8 mouse cellular contexts compared by ENCODE assay signal in the genomic region with DNA sequence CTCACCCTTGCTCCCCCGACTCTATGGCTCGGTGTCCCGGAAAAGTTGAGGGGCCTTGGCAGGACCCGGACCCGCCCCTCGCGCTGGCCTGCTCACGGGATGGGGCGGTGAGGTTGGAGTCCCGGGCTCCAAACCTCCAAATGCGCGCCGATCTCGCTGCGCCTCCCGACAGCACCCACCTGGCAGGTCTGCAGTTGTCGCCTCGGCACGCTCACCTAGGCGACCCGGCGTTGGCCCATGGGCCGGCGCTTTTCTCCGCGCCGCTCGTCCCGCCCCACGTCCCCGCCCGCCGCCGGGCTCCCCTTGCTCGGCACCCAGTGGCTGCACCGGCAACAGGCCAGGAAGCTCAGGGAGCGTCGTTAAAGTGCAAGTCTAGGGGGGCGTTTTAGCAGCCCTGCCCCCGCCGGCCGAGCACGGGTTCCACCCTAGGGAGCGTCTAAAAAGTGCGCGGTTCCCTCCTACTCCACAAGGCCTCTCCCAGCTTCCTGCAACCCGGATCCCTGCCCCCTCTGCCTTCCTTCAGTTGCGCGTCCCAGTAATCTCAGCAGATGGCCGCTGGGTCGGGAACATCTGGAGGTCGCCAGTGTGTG. TPM values are rescaled to one million over a fixed set of nuclear protein-coding genes. Genes with fewer than 3 reads are reported as not detected.
DNase-seq lines count a peak whose midpoint lies in the region; ATAC-seq and TF ChIP-seq lines count a peak whose summit lies in the region.

A gene (minus strand): TSS at position 266 of the 590 bp plus-strand sequence.

- H3K9me3 ChIP-seq in intestine, embryonic 16.5 days (ENCODE audit: control insufficient read depth, low read length), result peaks cover 3% of the 10 kb centered on the region; the same call in 1 of the 2 replicates
- H3K9me3 ChIP-seq in midbrain, embryonic 10.5 days (replicated peaks), result peaks cover 4% of the 10 kb centered on the region; the same call in 1 of the 2 replicates

- peak; percentile 94 for ATAC-seq in intestine, embryonic 16.5 days

- H3K4me2 ChIP-seq in intestine, embryonic 16.5 days (ENCODE audit: low read depth, low read length), result peak within 1 kb of the TSS; percentile 95

- peak within 1 kb of the TSS; percentile 73 for H3K9ac ChIP-seq in intestine, embryonic 16.5 days (ENCODE audit: low read depth, low read length)

- peak within 1 kb of the TSS; percentile 78 for H3K4me3 ChIP-seq in intestine, embryonic 16.5 days (ENCODE audit: low read length)
- peak within 1 kb of the TSS; percentile 86 for H3K4me3 ChIP-seq in midbrain, embryonic 10.5 days
- H3K4me3 ChIP-seq in small intestine, adult 2 months (ENCODE audit: low read depth, low read length), result peak within 1 kb of the TSS; percentile 89

- TF ChIP-seq POLR2A in small intestine, adult 2 months (IDR thresholded peaks at IDR 0.05; ENCODE audit: low read depth, low read length), result peak; percentile 80; the same call in 1 of the 2 replicates

- H3K27me3 ChIP-seq in intestine, embryonic 16.5 days (replicated peaks; ENCODE audit: control insufficient read depth, insufficient read depth, low read length), result no peaks in the 10 kb centered on the region
- H3K27me3 ChIP-seq in midbrain, embryonic 10.5 days (ENCODE audit: low read depth, poor library complexity, severe bottlenecking), result no peaks in the 10 kb centered on the region
- no peaks in the 10 kb centered on the region for H3K27me3 ChIP-seq in small intestine, adult 2 months (ENCODE audit: control insufficient read depth, insufficient read depth, low read length)

- intact Hi-C loops in left cerebral cortex, postnatal 36 days (cut with DNase I), result no loop called here

- H3K27ac ChIP-seq in intestine, embryonic 16.5 days (ENCODE audit: low read length), result peak within 1 kb of the TSS; percentile 89
- peak within 1 kb of the TSS; percentile 95 for H3K27ac ChIP-seq in midbrain, embryonic 10.5 days (replicated peaks)
- peak within 1 kb of the TSS; percentile 58 for H3K27ac ChIP-seq in small intestine, adult 2 months (ENCODE audit: insufficient read depth, low read depth, low read length)

- no peaks in the 10 kb centered on the region for H3K36me3 ChIP-seq in intestine, embryonic 16.5 days (ENCODE audit: control insufficient read depth, insufficient read depth, low read length)
- H3K36me3 ChIP-seq in midbrain, embryonic 10.5 days, result no peaks in the 10 kb centered on the region; the same call in 1 of the 2 replicates
- H3K36me3 ChIP-seq in small intestine, adult 2 months (ENCODE audit: control insufficient read depth, insufficient read depth, low read length), result 0 out of 2 replicates have a peak, but pooled peaks cover 2% of the 10 kb centered on the region

- no peak for TF ChIP-seq CTCF in small intestine, adult 2 months (IDR thresholded peaks at IDR 0.05; ENCODE audit: extremely low read depth, insufficient read length, insufficient replicate concordance, low read depth, low read length)

- peaks cover 19% of the 10 kb centered on the region for H3K4me1 ChIP-seq in intestine, embryonic 16.5 days (ENCODE audit: control insufficient read depth, insufficient read depth, low read length)
- H3K4me1 ChIP-seq in midbrain, embryonic 10.5 days, result peaks cover 52% of the 10 kb centered on the region
- peaks cover 12% of the 10 kb centered on the region; the same call in 1 of the 2 replicates for H3K4me1 ChIP-seq in small intestine, adult 2 months (ENCODE audit: control insufficient read depth, insufficient read depth, insufficient read length, low read length)

- peak; percentile 86 for DNase-seq in adrenal gland, adult 8-10 months
- DNase-seq in embryo, embryonic 11.5 days (ENCODE audit: low read depth, low spot score), result peak; percentile 94
- peak; percentile 94 to 95 for DNase-seq in gastrocnemius, postnatal 4 days (ENCODE audit: low spot score in 2 of 2)
- DNase-seq in left cerebral cortex, postnatal 36 days (ENCODE audit: low spot score in 2 of 2), result peak; percentile 80 to 81
- peak; percentile 97 for DNase-seq in midbrain, embryonic 10.5 days (ENCODE audit: low spot score)
- no peak for DNase-seq in natural killer cell, adult 2 months (ENCODE audit: low spot score in 2 of 2)

- under 1% methylated on average over 52 of the region's 52 CpGs for WGBS in intestine, embryonic 16.5 days
- WGBS in midbrain, embryonic 10.5 days, result under 1% methylated on average over 52 of the region's 52 CpGs
- 1% methylated on average over 52 of the region's 52 CpGs for WGBS in small intestine, adult 2 months

RNA-seq across cellular contexts. Expression of the gene that starts here (rescaled TPM):
- 10 to 100 TPM; 18.2 to 42.9 (median 31.6) TPM for total RNA-seq in adrenal gland, adult 8-10 months (2022)
- total RNA-seq in gastrocnemius, postnatal 4 days (2021), result 10 to 100 TPM; 16.4 to 19.3 TPM
- 6.2 and 7.5 TPM in 2 replicates for polyA plus RNA-seq in intestine, embryonic 16.5 days (2015; fragmentation: Nextera tagmentation; extraction: Ambion mirVana)
- 1 to 10 TPM; 3.1 to 3.4 TPM for total RNA-seq in left cerebral cortex, postnatal 36 days (2021)
- polyA plus RNA-seq in midbrain, embryonic 10.5 days (2016; fragmentation: Nextera tagmentation; extraction: Ambion mirVana), result 7.7 and 10.0 TPM in 2 replicates
- polyA plus RNA-seq in small intestine, adult 2 months (2012; rRNA removed), result 34.0 and 55.0 TPM in 2 replicates

Comparison
In these comparisons a context has a peak if more than half of its experiments do, and no peak if none do; other contexts are left out.
1. DNase-seq: peak in adrenal gland, adult 8-10 months (single experiment), embryo, embryonic 11.5 days (single experiment), gastrocnemius, postnatal 4 days (2 of 2), left cerebral cortex, postnatal 36 days (2 of 2) and midbrain, embryonic 10.5 days (single experiment); none in natural killer cell, adult 2 months (0 of 2).
2. Peak in every context shown above with its lines, with median percentiles within 50 percentile points of each other: H3K27ac ChIP-seq and H3K4me3 ChIP-seq.